Mouse (Mus musculus): ENCODE results near the gene Rara.

- no peak for TF ChIP-seq TBP (conservative IDR thresholded peaks at IDR 0.05; ENCODE audit: low read depth, low read length)
- no peak for TF ChIP-seq CTCF (conservative IDR thresholded peaks at IDR 0.05 in 1 of 2, IDR thresholded peaks at IDR 0.05 in 1 of 2; ENCODE audit: low read depth in 2 of 2, low read length in 2 of 2)
- no peak for TF ChIP-seq E2F4 (IDR thresholded peaks at IDR 0.05; ENCODE audit: insufficient replicate concordance, low read depth, low read length)
- TF ChIP-seq ZC3H11A (IDR thresholded peaks at IDR 0.05; ENCODE audit: low read depth, low read length) = no peak
- TF ChIP-seq MAFK (IDR thresholded peaks at IDR 0.05; ENCODE audit: insufficient replicate concordance, low read length) = no peak
- TF ChIP-seq EP300 (IDR thresholded peaks at IDR 0.05; ENCODE audit: low read length) = no peak
- TF ChIP-seq POLR2A (IDR thresholded peaks at IDR 0.05; ENCODE audit: low read depth, low read length) = no peak
- no peak for TF ChIP-seq UBTF (IDR thresholded peaks at IDR 0.05; ENCODE audit: low read depth, low read length)
- no peak for TF ChIP-seq USF1 (IDR thresholded peaks at IDR 0.05; ENCODE audit: low read depth, low read length)
- TF ChIP-seq KAT2A (IDR thresholded peaks at IDR 0.05; ENCODE audit: insufficient replicate concordance, low read length) = no peak
- TF ChIP-seq SIN3A (IDR thresholded peaks at IDR 0.05; ENCODE audit: low read length) = no peak
- no peak for TF ChIP-seq POLR2AphosphoS2 (IDR thresholded peaks at IDR 0.05; ENCODE audit: low read depth, low read length)
- no peak for TF ChIP-seq ELF1 (IDR thresholded peaks at IDR 0.05; ENCODE audit: low read depth, low read length)
- no peak for TF ChIP-seq HCFC1 (IDR thresholded peaks at IDR 0.05; ENCODE audit: low read depth, low read length)
These were observed 8.6 kb downstream of the Rara start for GRCm38 (mm10) chr11:98936170-98936569.

Data from CH12.LX (cell line).